Mouse (Mus musculus): ENCODE results near the gene Srrd.

GRCm38 (mm10) chr5:112389352-112389751 lies 46.5 kb upstream of the Srrd start:
- TF ChIP-seq GATA1 (IDR thresholded peaks at IDR 0.05; ENCODE audit: low read length) (no peak), TAL1 (IDR thresholded peaks at IDR 0.05; ENCODE audit: low read length) (no peak)
